Mouse (Mus musculus) brain, embryonic 14.5 days (tissue): ENCODE measurements at regions not wholly inside any gene's neighbourhood (a gene's known extent, or its start where the extent isn't known, plus 50 kb on each side); places are given as distances from the start of the nearest gene placed in this dataset.

ENCODE experiments used
- CTCF ChIP-seq: fragments of 200-500 bp; IDR thresholded peaks from 2 replicates; pipeline ENCODE4 v1.5.1; 2012; ENCODE audit warnings: inconsistent platforms, mild to moderate bottlenecking, moderate library complexity, borderline replicate concordance; ENCODE audit not compliant: insufficient read depth, insufficient read length; ENCODE audit errors: extremely low read depth
- POLR2A ChIP-seq: fragments of 200-500 bp; IDR thresholded peaks from 2 replicates; pipeline ENCODE4 v1.6.1; 2012; ENCODE audit warnings: mild to moderate bottlenecking, inconsistent platforms, borderline replicate concordance; ENCODE audit not compliant: poor library complexity, insufficient read depth, insufficient read length, severe bottlenecking; ENCODE audit errors: extremely low read depth

DNA sequence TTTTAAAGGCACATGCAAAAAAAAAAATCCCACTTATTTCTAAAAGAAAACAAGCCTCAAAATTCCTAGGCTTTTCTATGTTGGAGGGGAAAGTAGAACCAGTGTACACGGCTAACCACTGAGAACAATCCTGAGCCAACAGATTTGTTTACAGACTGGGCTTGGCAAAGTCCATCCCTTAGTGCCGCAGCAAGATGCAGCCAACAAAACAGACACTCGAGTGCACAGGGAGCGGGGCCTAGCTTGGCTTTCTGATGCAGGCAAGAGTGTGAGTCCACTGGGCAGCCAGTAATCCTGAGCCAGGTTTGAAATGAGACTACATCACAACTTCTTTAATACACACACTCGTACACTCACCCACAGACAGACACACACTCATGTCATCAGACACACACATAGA lies 133.9 kb upstream of the Klf14 start:
- no peak for TF ChIP-seq CTCF
- TF ChIP-seq POLR2A: no peak
